Mouse (Mus musculus) liver, adult 2 months (tissue): ENCODE measurements around the gene Lim2.

Source experiments
- CTCF ChIP-seq: fragments of 200-500 bp; IDR thresholded peaks from 2 replicates; pipeline ENCODE4 v1.5.1; 2011; ENCODE audit warnings: low read depth, low read length, control low read depth
- POLR2A ChIP-seq: fragments of 200-500 bp; IDR thresholded peaks from 2 replicates; pipeline ENCODE4 v1.6.1; 2011; ENCODE audit warnings: low read length, control low read depth; ENCODE audit not compliant: insufficient read depth; ENCODE audit errors: extremely low read depth

DNA sequence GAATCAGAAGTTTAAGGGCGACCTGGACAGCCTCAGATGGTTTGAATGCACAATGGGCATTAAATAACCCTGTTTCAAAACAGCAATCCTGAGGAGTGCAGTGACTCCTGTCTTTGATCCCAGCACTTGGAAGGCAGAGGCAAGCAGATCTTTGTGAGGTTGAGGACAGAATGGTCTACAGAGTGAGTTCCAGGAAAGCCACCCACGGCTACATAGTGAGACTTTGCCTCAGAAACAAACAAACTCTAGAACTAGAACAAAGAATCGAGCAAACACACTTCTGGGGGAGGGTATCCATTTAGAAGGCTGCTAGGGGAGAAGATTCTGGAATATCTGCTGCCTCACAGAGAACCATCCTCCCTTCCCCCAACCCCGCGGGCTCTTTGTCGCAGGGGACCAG, 13.0 kb downstream of the Lim2 start, which contains the start of gene Cldnd2:
- TF ChIP-seq CTCF (no peak), POLR2A (no peak)
